Mouse (Mus musculus): ENCODE data around the gene Tmem150b.

- TF ChIP-seq CTCF (IDR thresholded peaks at IDR 0.05; ENCODE audit: low read depth, low read length) (no peak), POLR2A (IDR thresholded peaks at IDR 0.05; ENCODE audit: borderline replicate concordance, low read depth, low read length) (no peak)
Observed at GRCm38 (mm10) chr7:4741151-4741550, 16.1 kb upstream of the Tmem150b start.

All from bone marrow macrophage, adult 2 months (primary cell).